Mouse (Mus musculus) erythroblast, embryonic 14.5 days (primary cell): ENCODE measurements around the gene Ppp1r11.

ENCODE experiments used
- GATA1 ChIP-seq: IDR thresholded peaks from 2 replicates; pipeline ENCODE4 v1.6.1; 2012; ENCODE audit warnings: low read length, inconsistent platforms, mixed read lengths
- TAL1 ChIP-seq: IDR thresholded peaks from 3 replicates; pipeline ENCODE4 v1.6.1; 2012; ENCODE audit warnings: low read length, inconsistent platforms, mixed read lengths

GRCm38 (mm10) chr17:36950981-36951947, at the start of gene Ppp1r11:
- TF ChIP-seq TAL1 (no peak), GATA1 (no peak)
